Mouse (Mus musculus): Measurements from ENCODE around the gene Gal3st4.
"Not testable (repeated sequence)": the region's sequence is repeated elsewhere in the genome, so short reads cannot be mapped to it uniquely, and the experiment has no call there.

Gal3st4 gene

DNA sequence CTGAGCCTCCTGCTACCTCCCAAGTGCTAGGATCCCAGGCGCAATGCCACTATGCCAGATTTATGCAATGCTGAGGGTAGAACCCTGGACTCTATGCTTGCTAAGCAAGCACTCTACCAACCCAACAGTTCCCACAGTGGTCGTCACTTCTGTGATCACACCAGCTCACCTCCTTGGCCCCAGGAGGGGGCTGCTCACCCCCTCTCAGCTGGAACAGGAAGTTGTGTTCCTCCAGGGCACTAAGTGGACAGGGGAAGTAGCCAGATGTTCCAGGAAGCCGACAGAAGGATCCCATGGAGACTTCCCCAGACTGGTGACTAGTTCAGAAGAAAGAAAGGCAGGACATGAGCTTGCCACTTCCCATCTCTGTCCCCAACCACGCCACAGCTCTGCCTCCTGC is 10.6 kb downstream of the Gal3st4 start:
- DNase-seq (ENCODE audit: low spot score in 2 of 2), result no peak

DNA sequence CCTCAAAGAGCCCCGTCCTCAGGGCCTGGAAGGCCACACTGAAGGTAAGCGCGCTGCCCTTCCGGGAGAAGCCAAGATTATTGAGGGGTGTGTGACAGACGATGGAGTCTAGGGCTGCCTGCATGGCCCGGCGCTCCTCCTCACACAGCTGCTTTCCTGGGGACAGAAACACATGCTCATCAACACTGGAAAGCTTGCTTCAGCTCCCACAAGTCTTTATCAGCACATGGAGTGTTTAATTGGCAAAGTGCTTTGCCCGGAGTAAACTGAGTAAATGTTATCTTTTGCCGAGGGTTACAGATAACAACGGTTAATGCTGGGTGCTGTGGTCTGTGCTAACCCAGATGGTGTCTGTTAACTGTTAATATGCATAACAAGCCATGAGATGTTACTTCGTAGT is 11.8 kb downstream of the Gal3st4 start:
- no peak for DNase-seq (ENCODE audit: low spot score in 2 of 2)

DNA sequence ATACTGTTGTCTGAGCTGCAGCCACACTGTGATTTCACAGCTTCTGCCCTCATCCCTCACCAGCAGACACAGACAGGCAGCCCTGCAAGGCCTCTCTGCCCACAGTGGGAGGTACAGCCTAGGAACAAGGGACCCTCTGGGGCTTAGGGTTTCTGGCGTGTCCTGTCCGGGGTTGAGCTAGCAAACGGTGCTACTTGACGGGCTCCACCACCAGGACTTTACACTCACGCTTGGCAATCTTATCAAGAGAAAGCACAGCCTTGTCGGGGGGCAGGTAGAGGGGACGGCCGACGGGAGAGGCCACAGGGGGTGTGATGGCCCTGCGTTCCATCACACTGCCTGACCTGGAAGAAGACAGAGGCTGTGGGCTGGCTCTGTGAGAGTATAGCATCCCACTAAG is 12.6 kb downstream of the Gal3st4 start:
- DNase-seq (ENCODE audit: low spot score in 2 of 2), result no peak

DNA sequence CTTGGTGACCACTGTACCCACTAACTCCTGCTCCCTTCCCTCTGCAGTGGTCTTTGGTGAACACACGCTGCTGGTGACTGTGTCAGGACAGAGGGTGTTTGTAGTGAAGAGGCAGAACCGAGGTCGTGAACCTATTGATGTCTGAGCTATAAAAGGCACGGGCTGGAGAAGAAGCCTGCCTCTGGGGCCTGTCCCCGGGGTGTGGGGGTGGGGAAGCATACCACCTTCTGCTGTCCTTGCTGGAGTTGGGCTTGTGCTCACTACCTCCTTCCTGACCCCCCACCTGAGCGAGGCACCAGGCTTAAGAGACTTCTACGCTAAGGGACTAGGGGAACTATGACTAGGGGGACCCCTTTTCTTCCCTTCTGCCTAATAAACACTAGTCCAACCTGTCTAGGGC is 13.6 kb downstream of the Gal3st4 start:
- DNase-seq (ENCODE audit: low spot score in 2 of 2), result no peak

DNA sequence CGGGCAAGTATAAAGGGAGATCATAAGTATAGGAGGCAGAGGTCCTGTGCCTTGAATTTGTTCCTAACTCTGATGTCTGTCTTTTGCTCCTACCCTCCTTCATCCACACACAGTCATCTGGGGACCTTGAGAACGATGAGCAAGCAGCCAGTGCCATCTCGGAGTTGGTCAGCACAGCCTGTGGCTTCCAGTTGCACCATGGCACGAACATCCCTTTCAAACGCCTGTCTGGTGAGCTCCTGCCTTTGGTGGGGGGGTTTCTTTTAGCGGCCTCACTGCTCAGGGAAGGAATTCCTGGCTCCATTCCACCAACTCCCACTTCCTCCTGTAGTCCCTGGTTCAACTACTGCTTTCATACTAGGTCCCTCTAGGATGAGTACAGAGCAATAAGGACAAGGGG is 14.1 kb downstream of the Gal3st4 start:
- no peak for DNase-seq (ENCODE audit: low spot score in 2 of 2)

DNA sequence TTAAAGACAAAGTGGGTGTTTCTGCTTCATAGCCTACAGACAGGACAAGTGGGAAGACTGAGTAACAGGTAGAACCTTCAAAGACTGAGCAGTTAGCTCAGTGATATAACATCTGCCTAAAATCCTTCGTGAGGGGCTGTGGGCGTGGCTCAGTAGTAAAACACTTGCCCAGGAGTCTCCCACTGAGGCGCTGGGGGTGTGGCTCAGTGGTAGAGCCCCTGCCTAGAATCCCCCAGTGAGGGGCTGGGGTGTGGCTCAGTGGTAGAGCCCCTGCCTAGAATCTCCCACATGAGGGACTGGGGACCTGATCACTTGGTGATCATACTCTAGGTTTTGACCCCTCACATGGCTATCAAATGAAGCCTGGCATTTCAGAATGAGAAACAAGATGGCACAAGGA is 14.6 kb downstream of the Gal3st4 start:
- no peak for DNase-seq (ENCODE audit: low spot score in 2 of 2)

DNA sequence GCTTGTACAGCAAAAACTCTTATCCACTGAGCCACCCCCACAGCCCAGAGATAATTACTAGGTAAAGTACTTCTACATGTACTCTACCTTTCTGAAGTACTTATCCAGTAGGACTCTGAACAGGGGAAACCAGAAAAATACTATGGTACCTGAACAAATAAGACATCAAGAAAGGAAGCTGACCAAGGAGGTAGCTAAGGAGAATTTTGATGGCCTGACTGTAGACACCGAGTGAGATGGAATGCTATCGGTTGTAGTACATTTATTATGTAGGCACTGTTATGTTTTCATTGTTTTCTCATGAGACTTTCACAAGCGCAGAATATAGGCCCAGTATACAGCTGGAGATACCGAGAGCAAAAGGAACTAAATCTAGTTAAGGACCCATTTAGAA is 15.1 kb downstream of the Gal3st4 start:
- no peak for DNase-seq (ENCODE audit: low spot score in 2 of 2)

DNA sequence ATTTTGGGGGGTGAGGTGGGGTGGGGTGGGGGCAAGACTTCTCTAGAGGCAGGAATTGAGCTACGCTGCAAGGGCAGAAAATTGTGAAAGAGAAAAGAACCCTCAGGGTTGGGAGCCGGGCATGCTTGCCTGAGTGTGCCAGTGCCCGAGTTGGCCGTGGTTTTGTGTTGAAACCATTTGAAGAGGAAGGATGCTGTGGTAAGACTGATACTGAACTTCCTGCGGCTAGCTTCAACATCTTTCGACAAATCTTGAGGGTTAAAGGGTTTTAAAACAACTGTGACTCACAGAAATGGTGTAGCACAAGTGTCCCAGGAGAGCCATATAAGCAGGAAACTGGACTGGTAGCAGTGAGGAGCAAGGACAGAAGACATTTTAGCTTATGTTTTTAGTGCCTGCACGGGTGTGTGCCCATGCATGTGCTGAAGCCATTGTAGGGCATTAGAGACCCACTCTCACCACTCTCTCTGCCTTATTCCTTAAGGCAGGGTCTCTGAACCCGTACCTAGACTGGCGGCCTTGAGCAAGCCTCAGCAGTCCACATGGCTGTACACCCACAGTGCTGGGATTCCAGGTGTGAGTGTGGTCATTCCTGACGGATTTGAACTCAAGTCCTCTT is 15.6 kb downstream of the Gal3st4 start:
- no peak for DNase-seq (ENCODE audit: low spot score in 2 of 2)

DNA sequence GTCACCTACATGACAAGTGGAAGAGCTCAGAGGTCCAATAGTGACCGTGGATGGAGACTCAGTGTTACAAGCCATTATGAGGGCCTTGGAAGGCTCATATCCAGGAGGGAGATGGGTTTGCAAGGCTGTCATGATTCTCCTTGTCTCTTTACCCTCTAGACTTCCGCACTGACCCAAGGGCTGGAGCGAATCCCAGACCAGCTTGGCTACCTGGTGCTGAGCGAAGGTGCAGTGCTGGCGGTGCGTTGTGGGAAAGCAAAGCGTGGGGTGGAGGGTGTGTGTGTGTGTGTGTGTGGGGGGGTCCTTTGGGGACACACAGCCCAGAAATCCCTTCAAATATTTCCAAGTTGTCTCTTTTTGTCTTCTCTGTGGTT is 16.6 kb downstream of the Gal3st4 start:
- no peak for DNase-seq (ENCODE audit: low spot score in 2 of 2)

DNA sequence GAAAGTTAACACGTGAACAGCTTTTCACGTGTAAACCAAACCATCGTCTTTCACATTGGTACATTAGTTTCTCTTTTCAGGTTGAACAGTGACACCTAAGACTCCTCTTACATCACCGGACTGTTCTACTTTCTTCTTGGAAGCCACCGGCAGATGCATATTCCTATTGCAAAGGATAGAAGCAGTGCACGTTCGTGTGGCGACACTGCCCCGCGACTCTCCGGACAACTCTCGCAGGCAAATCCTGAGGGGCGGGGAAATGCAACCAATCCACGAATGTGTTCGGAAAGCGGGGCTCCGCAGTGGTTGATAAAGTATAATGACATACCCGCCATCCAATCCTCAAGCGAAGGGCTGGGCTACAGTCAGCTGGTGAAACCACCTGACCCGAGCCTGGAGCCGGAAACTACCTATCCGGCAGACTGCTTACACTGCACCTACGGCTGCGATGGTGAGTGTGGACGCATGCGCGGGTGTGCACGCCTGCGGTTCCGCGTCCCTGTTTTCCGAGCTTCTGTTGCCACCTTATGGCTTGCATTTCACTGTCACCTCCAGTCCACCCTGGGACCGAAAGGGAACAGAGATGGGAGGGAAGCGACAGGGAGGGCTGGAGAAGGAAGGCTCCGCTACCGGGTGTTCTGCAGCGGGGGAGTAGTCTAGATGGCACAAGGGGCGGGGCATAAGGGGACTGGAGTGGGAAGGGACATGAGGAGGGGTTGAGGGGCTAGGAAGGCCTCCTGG is 17.1 kb downstream of the Gal3st4 start, which contains the start of gene Lamtor4:
Gene Lamtor4, plus strand, starts transcription at position 130 of the 741 bp plus-strand sequence.
- DNase-seq (ENCODE audit: low spot score in 2 of 2), result peak; percentile 82 to 95

DNA sequence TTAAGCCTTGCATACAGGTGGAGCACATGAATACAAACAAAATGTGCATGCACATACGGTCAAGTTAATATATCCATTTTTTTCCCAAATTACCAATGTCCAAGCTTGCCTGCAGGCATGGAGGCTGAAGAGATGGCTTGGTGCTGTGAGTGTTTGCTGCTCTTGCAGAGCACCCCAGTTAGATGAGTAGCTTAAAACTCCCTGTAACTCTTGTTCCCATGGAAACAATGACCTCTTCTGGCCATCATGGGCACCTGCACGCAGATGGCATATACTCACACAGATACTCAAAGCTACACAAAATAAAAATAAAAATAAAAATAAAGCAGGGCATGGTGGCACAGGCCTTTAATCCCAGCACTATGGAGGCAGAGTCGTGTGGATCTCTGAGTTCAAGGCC is 19.6 kb downstream of the Gal3st4 start:
- no peak for DNase-seq (ENCODE audit: low spot score in 2 of 2)

DNA sequence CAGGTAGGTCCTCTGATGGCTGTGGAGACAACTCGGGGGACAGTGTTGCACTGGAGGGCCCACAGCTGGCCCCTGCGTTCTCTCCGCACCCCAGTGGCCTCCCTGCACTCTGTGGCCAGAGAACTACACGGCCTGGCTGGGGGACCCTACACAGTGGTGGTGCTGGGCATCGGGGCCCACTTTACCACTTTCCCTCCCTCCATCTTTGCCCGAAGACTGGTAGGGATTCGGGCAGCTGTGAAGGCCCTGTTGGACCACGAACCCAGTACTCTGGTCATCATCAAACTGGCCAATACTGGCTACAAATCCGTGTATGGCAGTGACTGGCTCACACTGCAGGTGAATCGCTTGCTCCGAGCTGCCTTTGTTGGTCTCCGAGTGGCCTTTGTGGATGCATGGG is 21.5 kb downstream of the Gal3st4 start:
- DNase-seq (ENCODE audit: low spot score in 2 of 2), result no peak

DNA sequence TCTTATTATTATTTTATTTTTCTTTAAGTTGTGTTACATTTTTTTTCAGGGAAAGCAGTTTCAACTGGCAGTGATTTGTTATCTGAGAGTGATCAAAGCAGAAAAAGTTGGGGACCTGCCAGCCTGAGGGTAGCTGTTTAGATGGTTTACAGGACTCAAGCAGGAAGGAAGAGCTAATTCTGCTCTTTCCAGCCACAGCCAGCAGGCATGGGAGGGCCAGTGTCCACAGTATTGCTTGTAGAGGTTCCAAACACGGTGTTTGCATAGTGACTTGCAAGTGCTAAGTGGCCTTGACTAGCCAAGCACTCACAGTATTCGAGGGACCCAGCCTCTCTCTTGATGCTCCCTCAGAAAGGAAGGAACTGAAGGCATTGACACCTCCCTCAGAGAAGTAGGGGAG is 31.1 kb downstream of the Gal3st4 start:
- DNase-seq (ENCODE audit: low spot score in 2 of 2), result no peak

DNA sequence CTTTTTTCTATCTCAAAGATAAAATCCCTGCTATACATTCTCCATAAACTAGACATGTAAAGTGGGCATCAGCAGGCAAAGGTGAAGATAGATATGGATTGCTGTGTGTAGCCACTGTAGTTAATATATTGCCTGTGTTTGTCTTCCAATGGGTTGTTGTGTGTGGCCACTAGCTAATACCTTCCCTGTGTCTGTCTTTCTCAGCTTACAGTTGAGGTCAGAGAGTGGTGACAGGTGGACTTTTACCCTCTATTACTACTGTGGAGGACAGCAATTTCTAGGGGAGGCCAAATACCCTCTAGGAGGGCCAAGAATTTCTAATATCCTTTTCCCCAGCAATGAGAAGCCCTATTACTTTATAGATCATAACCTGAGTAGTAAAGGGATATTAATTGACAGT is 38.4 kb downstream of the Gal3st4 start:
- DNase-seq (ENCODE audit: low spot score in 2 of 2), result no peak

DNA sequence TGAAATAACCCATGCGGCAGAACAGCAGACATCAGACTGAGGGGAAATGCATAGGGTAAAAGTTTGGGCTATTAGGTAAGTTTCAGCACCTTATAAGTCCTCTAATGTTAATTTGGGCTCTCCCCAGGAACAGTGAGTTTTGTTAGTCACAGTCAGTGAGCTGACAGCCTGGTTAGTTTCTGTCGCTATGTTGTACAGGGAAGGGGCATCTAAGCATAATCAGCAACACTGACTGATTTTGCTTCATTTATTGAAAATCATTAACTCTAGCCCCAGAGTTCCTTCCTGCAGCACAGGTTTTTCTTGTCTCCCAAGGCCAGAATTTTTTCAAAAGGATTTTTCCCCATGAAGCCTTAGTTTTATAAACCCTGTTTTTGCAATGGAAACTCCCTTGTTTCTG is 38.9 kb downstream of the Gal3st4 start:
- DNase-seq (ENCODE audit: low spot score in 2 of 2), result no peak

DNA sequence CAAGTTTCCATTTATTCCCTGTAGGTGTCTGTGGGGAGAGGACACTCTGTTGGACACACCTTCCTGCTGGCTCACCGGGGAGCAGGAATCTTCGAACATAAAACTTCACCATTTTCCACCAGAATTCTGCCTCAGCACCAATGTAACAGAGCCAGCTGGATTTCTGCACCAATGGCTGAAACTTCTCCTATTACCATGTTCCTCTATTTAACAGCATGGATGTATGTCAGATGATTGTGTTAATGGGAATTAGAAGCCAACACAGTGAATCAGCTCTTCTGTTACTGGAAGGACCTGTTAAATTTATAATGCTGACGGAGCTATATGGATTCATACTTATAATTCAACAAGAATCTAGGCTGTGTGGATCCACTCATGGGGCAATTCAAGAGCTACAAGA is 43.1 kb downstream of the Gal3st4 start:
- no peak for DNase-seq (ENCODE audit: low spot score in 2 of 2)

DNA sequence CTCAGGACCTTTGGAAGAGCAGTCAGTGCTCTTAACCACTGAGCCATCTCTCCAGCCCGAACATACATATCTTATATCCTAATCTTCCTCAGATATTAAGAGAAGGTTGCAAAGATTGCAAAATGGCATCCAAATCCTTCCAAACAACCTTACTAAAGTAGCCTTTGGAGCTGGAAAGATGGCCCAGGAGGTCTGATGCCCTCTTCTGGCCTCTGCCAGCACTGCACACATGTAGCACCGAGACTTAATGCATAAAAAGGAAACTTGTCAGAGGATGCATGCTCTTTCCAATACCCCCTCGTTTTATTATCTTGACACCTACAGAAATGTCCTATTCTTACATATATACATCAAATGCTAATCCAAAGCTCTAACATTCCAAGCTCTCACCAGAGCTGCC is 44.6 kb downstream of the Gal3st4 start:
- no peak for DNase-seq (ENCODE audit: low spot score in 2 of 2)

DNA sequence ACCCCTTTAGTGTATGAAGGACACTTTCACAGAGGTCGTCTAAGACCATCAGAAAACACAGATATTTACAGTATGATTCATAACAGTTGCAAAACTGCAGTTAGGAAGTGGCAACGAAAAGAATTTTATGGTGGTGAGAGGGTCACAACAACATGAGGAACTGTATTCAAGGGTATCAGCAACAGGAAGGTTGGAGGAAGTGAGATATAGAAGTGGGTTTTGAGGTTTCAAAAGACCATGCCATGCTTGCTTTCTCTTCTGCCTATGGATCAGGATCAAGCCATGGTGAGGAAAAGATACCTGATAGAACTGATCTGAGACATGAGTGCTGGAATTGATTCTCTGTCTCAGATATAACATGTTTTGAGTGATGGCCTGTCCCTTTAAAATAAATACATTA is 45.3 kb downstream of the Gal3st4 start:
- DNase-seq (ENCODE audit: low spot score in 2 of 2), result no peak

DNA sequence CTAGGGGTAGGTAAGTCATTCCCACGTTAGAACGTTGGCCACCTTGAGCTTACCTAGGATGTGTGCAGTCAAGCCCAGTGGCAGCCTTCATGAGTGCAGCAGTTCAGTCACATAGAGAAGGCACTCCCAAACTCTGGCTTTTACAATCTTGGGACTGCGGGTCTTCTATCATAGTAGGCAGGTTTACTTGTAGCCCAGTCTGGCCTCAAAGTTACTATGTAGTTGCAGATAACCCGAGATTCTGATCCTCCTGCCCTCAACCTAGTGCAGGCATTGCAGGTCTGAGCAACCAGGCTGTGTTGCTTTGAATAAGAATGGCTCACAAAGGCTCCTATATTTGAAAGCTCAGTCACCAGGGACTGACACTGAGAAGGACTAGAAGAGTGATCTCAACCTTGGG is 46.1 kb downstream of the Gal3st4 start:
- DNase-seq (ENCODE audit: low spot score in 2 of 2), result no peak

DNA sequence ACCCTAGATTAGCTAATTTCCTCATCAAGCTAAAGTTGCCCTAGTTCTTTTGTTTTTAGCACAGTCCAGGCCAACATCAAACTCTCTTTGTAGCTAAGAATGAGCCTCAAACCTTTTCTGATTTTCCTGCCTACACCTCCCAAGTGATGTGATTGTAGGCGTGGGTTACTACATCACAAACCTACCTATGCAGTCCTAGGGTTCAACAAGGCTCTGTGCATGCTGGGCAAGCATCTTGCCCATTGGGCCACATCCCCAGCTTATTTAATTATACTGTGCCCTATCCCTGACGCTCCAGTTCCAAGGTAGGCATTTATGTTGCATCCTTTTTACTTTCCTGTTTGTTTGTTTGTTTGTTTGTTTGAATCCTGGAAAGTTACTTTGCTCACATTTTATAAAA is 46.9 kb downstream of the Gal3st4 start, which contains the start of gene Nxpe5:
Gene Nxpe5, plus strand, starts transcription at position 199 of the 400 bp plus-strand sequence.
- no peak for DNase-seq (ENCODE audit: low spot score in 2 of 2)

DNA sequence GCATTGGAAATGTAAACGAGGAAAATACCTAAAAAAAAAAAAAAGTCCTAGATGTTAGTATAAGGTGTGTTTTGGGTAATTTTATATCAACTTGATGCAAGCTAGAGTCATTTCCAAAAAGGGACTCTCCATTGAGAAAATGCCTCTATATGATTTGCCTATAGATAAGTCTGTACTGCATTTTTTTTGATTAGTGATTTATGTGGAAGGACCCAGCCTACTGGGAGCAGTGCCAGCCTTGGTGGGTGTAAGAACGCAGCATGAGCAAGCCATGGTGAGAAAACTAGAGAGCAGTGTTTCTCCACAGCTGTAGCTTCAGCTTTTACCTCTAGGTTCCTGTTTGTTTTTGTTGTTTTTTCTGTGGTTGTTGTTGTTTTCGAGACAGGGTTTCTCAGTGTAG is 49.4 kb downstream of the Gal3st4 start:
- no peak for DNase-seq (ENCODE audit: low spot score in 2 of 2)

DNA sequence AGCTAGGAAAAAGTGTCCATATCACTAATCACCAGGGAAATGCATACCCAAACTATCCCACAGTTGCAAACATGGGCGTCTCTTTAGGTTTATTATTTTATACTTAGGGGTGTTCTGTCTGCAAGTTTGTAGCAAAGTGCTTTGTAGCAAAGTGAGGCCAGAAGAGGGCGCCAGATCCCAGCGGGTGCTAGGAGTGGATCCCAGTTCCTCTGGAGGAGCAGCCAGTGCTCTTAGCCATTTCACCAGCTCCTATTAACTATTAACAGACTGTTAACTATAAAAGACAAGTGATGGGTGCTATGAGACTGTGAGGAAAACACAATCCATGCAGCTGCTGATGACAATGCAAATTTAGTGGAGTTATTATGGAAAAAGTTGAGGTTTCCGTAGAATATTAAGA is 50.5 kb downstream of the Gal3st4 start:
- peak; percentile 71 to 87 for DNase-seq (ENCODE audit: low spot score in 2 of 2)

DNA sequence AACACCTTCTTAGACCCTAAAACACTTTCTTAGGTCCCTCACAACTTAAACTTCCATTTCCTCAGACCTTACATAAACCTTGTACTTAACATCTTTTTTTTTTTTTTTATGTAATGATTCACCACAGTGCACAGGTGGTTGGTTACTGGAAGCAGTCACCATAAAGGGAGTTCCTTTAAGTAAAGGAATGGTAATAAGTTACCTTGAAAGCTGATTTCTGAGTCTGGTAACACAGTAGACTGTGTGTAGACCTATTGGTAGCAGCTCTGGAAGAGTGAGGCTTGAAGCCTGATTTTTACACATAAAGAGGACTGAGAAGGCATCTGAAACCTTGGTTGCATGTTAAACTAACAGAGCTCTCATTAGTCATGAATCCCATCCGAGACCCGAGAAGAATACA is 52.8 kb downstream of the Gal3st4 start:
- no peak for DNase-seq (ENCODE audit: low spot score in 2 of 2)

DNA sequence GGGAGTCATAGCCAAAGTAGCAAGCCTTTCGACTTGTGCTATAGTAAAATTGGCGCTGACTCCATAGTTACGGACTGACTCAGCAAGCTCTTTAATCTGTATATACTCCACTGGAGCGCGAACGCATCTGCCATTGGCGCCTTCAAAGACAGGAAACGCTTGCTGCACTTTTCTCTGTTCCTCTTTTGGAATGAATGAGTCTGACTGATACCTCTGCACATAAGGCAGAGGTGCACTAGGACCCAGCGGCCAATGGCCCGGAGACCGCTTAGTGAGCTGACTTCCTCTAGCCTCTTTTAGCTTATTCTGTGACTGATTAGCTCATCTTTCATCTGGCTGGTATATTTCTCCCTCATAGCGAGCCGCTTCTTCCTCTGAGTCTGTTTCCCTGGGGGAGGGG is 56.0 kb downstream of the Gal3st4 start:
- not testable (repeated sequence) for DNase-seq (ENCODE audit: low spot score in 2 of 2)

Data from urinary bladder, adult 18-20 months (tissue).